Comparison of ENCODE assay signal across 13 mouse cellular contexts in the genomic region with DNA sequence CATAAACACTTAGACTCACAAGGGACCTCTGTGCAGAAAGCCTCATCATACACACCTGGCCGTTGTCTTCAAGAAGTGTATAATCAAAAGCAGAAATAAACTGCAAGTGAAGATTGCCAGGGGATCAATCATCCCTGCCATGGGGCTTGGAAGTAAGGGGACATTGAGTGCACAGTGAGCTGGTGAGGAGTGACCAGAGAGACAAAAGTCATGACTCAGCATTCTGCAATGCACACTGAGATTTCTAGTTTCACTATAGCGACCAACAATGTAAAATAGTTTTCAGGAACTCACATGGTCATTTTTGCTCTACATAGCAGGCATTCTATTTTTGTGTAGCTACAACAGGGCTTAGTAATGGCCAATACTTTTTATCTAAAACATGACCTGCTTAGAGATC. TPM values are rescaled to one million over a fixed set of nuclear protein-coding genes. Genes with fewer than 3 reads are reported as not detected.
DNase-seq lines count a peak whose midpoint lies in the region; ATAC-seq and TF ChIP-seq lines count a peak whose summit lies in the region.
"Had no signal": no experiment of that assay in that cellular context is flagged by ENCODE, and none has a peak within 500 bp of the region (broad histone marks: within the 10 kb centered on the region; RNA-seq: fewer than 3 reads in every experiment).

No protein-coding gene starts in this region.

- H3K27me3 ChIP-seq in heart, embryonic 15.5 days: no peaks in the 10 kb centered on the region
- H3K27me3 ChIP-seq in liver, postnatal 0 days (ENCODE audit: insufficient read depth, low read length): no peaks in the 10 kb centered on the region
- H3K27me3 ChIP-seq in midbrain, postnatal 0 days (ENCODE audit: insufficient read depth, low read length): no peaks in the 10 kb centered on the region
- H3K27me3 ChIP-seq in embryonic facial prominence, embryonic 10.5 days (replicated peaks; ENCODE audit: low read depth, poor library complexity, severe bottlenecking): no peaks in the 10 kb centered on the region
- H3K27me3 ChIP-seq: embryonic facial prominence, embryonic 12.5 days had no signal

- H3K4me1 ChIP-seq in heart, embryonic 15.5 days (replicated peaks): peaks cover 7% of the 10 kb centered on the region
- no peaks in the 10 kb centered on the region for H3K4me1 ChIP-seq in liver, postnatal 0 days (ENCODE audit: insufficient read depth)
- no peaks in the 10 kb centered on the region for H3K4me1 ChIP-seq in midbrain, postnatal 0 days (ENCODE audit: insufficient read depth, low read length)
- H3K4me1 ChIP-seq in embryonic facial prominence, embryonic 10.5 days: peaks cover 13% of the 10 kb centered on the region

- no peak for DNase-seq in heart, adult 9 months (ENCODE audit: low spot score in 2 of 2)
- no peak for DNase-seq in liver, postnatal 0 days
- DNase-seq in liver: no peak
- peak; percentile 73 for DNase-seq in adipocyte (ENCODE audit: low spot score)
- DNase-seq in midbrain, postnatal 0 days (ENCODE audit: low spot score): no peak
- DNase-seq in adrenal gland, adult 18-20 months (ENCODE audit: low spot score in 2 of 2): no peak
- DNase-seq in embryonic facial prominence, embryonic 10.5 days (ENCODE audit: low spot score): no peak
- DNase-seq: cerebellum, adult 9-11 months; thymus, postnatal 14 days had no signal

- no peak for TF ChIP-seq CTCF in liver, postnatal 0 days (IDR thresholded peaks at IDR 0.05; ENCODE audit: low read depth)
- no peak for TF ChIP-seq CTCF in midbrain, postnatal 0 days (IDR thresholded peaks at IDR 0.05)

- H3K4me2 ChIP-seq in heart, embryonic 15.5 days: peak overlapping the region; percentile 70
- 0 out of 2 replicates have a peak overlapping the region, but pooled peaks have one; percentile 70 for H3K4me2 ChIP-seq in liver, postnatal 0 days (ENCODE audit: low read depth, low read length)
- peak overlapping the region; percentile 68 for H3K4me2 ChIP-seq in midbrain, postnatal 0 days (ENCODE audit: low read depth, low read length, poor library complexity, severe bottlenecking)

- 59% methylated on average over 2 of the region's 2 CpGs for WGBS in heart, embryonic 15.5 days
- 78% methylated on average over 2 of the region's 2 CpGs for WGBS in liver, postnatal 0 days (ENCODE audit: insufficient replicate concordance)
- 75% methylated on average over 2 of the region's 2 CpGs for WGBS in midbrain, postnatal 0 days
- 85% methylated on average over 2 of the region's 2 CpGs for WGBS in embryonic facial prominence, embryonic 10.5 days

- H3K36me3 ChIP-seq in heart, embryonic 15.5 days: no peaks in the 10 kb centered on the region
- no peaks in the 10 kb centered on the region for H3K36me3 ChIP-seq in liver, postnatal 0 days (replicated peaks; ENCODE audit: insufficient read depth, low read length)
- H3K36me3 ChIP-seq in midbrain, postnatal 0 days (ENCODE audit: insufficient read depth, low read length): no peaks in the 10 kb centered on the region
- H3K36me3 ChIP-seq in embryonic facial prominence, embryonic 10.5 days (replicated peaks): no peaks in the 10 kb centered on the region
- H3K36me3 ChIP-seq: embryonic facial prominence, embryonic 12.5 days had no signal

- no peak overlapping the region for H3K27ac ChIP-seq in heart, embryonic 15.5 days
- H3K27ac ChIP-seq in liver, postnatal 0 days (ENCODE audit: low read depth): no peak overlapping the region
- H3K27ac ChIP-seq in midbrain, postnatal 0 days (ENCODE audit: low read depth, low read length): no peak overlapping the region
- H3K27ac ChIP-seq in embryonic facial prominence, embryonic 10.5 days (replicated peaks): no peak overlapping the region
- H3K27ac ChIP-seq: embryonic facial prominence, embryonic 12.5 days; liver, embryonic 14.5 days had no signal

- ATAC-seq in heart, embryonic 15.5 days (replicated peaks; ENCODE audit: insufficient number of reproducible peaks, insufficient read depth, low FRiP score, low read depth): no peak
- no peak for ATAC-seq in liver, postnatal 0 days
- ATAC-seq in midbrain, postnatal 0 days (ENCODE audit: low FRiP score): no peak
- ATAC-seq: forebrain, embryonic 16.5 days had no signal

- no peak for TF ChIP-seq EP300 in liver, postnatal 0 days (IDR thresholded peaks at IDR 0.05; ENCODE audit: low read depth)

- H3K4me3 ChIP-seq in heart, embryonic 15.5 days: no peak overlapping the region
- H3K4me3 ChIP-seq in liver, postnatal 0 days (ENCODE audit: low read depth, low read length): no peak overlapping the region
- peak overlapping the region; percentile 1; the same call in 1 of the 2 replicates for H3K4me3 ChIP-seq in midbrain, postnatal 0 days (ENCODE audit: low read depth, low read length)
- no peak overlapping the region for H3K4me3 ChIP-seq in embryonic facial prominence, embryonic 10.5 days
- H3K4me3 ChIP-seq: embryonic facial prominence, embryonic 12.5 days had no signal

- no peak overlapping the region for H3K9ac ChIP-seq in heart, embryonic 15.5 days
- no peak overlapping the region for H3K9ac ChIP-seq in liver, postnatal 0 days (replicated peaks)
- no peak overlapping the region for H3K9ac ChIP-seq in midbrain, postnatal 0 days (replicated peaks; ENCODE audit: low read length, poor library complexity, severe bottlenecking)
- H3K9ac ChIP-seq: embryonic facial prominence, embryonic 12.5 days; liver, embryonic 14.5 days had no signal

- H3K9me3 ChIP-seq in heart, embryonic 15.5 days (replicated peaks): no peaks in the 10 kb centered on the region
- no peaks in the 10 kb centered on the region for H3K9me3 ChIP-seq in liver, postnatal 0 days (ENCODE audit: low read length)
- no peaks in the 10 kb centered on the region for H3K9me3 ChIP-seq in midbrain, postnatal 0 days (ENCODE audit: low read length)
- H3K9me3 ChIP-seq in embryonic facial prominence, embryonic 10.5 days: no peaks in the 10 kb centered on the region
- H3K9me3 ChIP-seq: embryonic facial prominence, embryonic 12.5 days had no signal

RNA-seq across cellular contexts. Expression of gene Fam13a, which starts 1.7 kb away (rescaled TPM):
- 9.1 and 9.3 TPM in 2 replicates for polyA plus RNA-seq in heart, embryonic 15.5 days (2015; fragmentation: Nextera tagmentation; extraction: Ambion mirVana)
- polyA plus RNA-seq in liver, postnatal 0 days (2015; fragmentation: Nextera tagmentation; extraction: Ambion mirVana): 1.2 and 1.6 TPM in 2 replicates
- total RNA-seq in midbrain, postnatal 0 days (2014; rRNA removed): 3.6 and 4.3 TPM in 2 replicates
- polyA plus RNA-seq in midbrain, postnatal 0 days (2015; fragmentation: Nextera tagmentation; extraction: Ambion mirVana): 8.8 and 13.7 TPM in 2 replicates
- total RNA-seq in adrenal gland, adult 18-20 months (2021): 10 to 100 TPM; 50.7 to 60.7 TPM
- 3.4 and 3.8 TPM in 2 replicates for polyA plus RNA-seq in embryonic facial prominence, embryonic 10.5 days (2016; fragmentation: Nextera tagmentation; extraction: Ambion mirVana)
